Mouse (Mus musculus) c-Kit-positive CD71-negative TER-119-negative erythroid progenitor cells, embryonic 14.5 days (primary cell): ENCODE data around the gene Jdp2.
A peak's percentile ranks its signal among the peaks of the same experiment; 100 is the strongest.

ENCODE experiments used
- DNase-seq: peaks from one replicate; pipeline ENCODE4 v3.0.0-alpha.2; 2013; ENCODE audit warnings: low read depth

The Jdp2 gene

DNA sequence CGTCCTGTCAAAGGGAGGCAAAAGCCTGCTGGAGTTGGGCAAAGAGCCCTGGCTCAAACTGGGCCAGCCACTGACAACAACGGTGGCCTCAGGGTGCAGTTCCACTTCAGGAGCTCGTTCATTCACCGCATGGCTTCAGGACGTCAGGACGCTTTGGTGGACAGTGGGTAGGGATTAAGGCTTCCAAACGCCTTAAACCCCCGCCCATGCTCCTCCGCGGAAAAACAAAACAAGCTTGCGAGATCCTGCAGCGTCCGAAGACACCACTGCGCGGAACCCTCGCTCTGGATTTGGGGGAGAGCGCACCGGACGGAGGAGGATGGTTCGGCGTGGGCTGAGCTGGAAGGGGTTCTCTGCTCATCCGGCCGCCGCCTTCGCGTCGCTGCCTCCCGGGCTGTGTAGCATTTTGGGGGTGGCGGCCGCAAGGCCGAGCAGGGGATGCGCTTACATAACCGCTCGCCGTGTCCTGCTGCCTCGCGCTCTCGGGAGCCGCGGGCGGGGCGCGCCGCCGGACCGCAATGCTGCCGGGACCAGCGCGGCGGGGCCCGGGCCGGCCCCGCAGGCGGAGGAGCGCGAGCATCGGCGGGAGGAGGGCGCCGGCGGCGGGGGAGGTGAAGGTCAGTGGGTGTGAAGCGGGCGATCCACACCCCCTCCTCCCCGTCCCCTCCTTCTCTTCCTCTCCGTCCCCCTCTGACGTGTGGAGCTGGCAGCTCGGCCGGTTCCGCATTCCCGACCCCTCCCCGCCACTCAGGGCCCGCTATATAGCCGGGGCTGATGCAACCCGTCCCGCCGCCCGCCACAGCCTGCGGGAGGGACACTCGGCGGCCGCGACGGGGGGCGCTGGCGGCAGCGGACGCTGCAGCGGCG lies at the start of gene Jdp2:
Jdp2 (plus strand) TSS at position 417 of the 867 bp plus-strand sequence.
- peak; percentile 53 for DNase-seq

DNA sequence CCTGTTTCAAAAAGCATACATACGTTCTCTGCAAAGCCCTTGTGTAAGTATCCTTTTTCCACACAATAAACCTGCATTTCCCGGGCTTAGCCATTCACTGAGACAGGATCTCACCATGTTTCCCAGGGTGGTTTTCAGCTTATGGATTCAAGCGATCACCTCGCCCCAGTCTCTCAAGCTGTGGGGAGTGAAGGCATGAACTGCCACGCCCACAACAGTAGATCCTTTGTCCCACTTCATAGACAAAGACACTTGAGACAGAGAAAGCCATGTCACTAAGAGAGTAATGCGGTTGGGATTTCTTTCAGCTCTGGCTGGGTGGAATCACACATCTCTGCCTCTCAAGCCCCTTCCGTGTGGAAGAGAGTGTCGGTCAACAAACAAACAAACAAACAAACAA lies 49.2 kb upstream of the Jdp2 start:
- DNase-seq, result no peak

DNA sequence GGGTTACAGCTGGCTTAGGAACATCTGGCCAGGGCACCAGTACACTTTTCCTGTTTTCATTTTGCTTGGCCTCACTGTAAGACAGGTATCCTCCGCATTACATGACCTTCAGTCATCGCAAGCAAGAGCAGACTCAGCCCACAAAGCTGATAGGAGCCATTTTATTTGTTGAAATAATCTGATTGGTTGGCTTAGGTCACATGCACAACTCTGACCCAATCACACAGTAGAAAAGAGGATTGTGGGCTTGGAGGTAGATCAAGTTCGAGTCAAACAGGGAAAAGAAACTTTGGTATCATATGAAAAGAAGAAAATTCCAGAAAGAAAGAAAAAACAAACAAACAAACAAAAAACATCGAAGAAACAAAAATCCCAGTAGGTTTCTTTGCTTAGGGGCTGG lies 48.4 kb upstream of the Jdp2 start:
- no peak for DNase-seq

DNA sequence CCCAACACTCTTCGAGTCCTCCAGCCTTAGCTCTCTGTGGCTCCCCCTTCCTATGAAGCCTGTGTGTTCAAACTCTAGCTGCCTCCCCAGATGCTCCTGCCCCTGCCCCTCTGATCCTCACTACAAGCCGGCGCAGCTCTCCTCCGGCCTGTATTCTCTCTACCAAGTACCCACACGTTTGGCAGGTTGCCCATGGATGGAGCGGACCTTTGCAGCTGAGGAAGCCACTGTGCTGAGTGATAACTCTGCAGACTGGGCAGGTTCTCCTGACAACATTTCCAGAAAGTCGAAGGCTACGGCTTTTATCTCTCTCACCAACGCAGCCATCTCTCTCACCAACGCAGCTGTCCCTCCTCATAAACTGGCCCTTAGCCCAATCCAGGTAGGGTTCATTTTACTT lies 39.5 kb upstream of the Jdp2 start:
- no peak for DNase-seq

DNA sequence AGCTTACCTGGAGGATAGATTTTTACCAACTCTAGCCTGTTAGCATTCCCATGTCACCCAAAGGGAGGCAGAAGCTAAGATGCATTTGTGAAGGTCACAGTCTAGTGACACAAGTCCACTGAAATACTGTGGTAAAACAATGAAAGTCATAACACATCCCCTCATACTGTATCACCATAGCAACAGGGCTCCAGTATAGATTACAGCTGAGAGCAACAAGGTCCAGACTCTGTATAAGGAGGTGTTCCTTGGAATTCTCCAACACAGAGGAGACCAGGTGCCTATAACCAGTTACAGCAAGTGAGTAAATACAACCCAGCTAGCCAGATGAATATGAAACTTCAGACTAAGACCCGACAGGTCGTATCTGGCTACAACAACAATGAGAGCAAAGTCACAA lies 33.4 kb upstream of the Jdp2 start:
- no peak for DNase-seq

DNA sequence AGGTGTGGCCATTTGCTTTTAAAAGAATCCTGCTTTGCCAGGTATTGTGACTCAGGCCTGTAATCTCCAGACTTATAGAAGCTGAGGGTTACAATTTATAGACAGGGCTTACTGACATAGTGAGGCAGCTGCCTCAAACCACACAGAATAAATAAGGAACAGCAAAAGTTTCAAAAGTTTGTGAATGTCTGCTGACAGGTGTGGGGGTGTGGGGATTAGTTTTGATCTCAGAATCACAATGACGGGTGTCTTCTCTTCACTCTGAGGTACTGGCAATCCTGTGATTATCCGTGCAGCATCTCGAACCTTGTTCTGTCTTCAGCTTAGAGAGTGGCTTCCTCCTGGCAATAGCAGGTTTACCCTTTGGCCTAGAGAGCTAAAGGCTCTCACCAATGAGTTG lies 30.5 kb upstream of the Jdp2 start:
- no peak for DNase-seq

DNA sequence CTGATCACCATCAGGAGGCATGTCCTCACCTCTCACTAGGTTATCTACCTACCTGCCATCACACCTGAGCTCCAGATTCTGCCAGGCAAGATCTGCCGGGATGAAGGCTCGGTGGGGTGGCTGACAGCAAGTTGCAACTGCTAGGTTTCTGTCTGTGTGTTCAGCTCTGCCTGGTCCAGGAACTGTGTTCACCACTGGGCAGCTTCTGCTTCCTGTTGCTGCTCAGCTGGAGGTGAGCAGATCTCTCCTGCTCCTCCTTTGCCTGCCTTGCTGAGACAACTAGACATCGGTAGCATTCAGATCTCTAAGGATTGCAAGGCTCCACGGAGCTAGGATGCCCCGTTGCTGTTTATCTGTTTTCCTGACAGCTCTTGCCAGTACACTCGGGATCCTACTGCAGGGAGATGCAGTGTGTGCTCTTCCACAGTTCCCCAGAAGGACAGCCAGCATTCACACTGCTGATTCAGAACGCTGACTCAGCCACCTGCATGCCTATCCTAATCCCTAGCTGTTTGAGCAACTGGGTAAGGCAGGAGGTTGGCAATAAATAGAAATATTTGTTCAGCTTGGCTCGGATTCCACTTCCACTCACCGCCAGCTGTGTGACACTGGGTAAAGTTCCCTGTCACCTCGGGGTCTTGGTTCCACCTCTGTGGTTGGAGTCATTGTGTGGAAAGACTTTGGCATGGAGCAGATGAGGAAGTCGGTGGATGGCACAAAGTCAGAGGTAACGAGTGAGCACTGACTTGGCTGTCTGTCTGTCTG lies 29.3 kb upstream of the Jdp2 start:
- peak; percentile 33 for DNase-seq

DNA sequence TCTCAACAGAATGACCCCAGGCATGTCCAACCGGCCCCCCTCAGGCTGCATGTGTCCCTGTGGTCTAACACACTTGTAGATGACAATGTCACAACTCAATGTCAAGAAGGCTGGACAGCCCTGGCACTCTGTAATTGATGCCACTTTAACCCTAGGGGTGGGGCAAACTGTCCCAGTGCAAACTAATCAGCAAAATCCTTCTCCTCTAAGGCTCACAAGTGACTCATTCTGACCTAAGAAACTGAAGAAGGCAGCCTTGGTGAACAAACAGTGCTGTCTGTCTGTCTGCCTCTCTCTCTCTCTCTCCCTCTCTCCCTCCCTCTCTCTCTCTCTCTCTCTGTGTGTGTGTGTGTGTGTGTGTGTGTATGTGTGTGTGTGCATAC lies 28.7 kb upstream of the Jdp2 start:
- DNase-seq, result no peak

DNA sequence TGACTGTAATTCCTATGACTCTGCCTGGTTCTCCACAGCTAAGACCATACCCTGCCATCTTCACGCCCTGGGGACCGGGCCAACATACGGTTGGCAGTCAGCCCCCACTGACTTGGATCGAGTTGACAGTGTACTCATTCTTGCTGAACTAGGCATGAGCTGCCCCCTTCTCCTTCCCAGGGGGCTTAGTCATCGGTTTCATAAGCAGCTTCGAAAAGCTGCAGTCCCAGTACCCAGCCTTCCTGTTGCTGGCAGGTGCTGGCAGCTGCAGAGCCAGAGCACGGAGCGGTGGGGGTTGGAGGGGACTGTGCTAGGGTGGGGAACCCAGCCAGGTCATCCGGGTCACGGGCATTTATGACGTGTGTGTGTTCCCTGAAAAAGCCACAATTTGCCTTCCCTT lies 27.5 kb upstream of the Jdp2 start:
- peak; percentile 36 for DNase-seq

DNA sequence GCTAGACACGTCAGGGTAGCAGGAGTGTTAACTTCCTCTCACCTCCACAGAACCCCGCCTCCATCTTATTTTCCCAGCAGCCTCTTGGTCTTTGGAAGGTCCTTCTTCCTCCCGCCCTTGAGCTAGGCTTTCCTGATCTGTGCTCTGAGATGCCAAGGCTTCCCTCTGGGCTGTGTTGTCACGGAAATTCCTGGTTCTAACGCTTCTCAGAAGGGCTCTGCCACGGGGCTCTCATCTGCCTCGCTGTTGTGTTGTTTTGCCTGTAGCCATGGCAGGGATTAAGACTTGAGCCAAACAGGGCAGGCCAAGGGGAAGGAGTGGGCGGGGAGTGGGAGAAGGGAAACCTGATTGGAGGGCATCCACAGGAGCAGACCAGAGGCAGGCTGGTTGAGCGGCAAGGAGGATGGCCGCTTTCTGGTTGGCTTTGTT lies 26.8 kb upstream of the Jdp2 start:
- no peak for DNase-seq

DNA sequence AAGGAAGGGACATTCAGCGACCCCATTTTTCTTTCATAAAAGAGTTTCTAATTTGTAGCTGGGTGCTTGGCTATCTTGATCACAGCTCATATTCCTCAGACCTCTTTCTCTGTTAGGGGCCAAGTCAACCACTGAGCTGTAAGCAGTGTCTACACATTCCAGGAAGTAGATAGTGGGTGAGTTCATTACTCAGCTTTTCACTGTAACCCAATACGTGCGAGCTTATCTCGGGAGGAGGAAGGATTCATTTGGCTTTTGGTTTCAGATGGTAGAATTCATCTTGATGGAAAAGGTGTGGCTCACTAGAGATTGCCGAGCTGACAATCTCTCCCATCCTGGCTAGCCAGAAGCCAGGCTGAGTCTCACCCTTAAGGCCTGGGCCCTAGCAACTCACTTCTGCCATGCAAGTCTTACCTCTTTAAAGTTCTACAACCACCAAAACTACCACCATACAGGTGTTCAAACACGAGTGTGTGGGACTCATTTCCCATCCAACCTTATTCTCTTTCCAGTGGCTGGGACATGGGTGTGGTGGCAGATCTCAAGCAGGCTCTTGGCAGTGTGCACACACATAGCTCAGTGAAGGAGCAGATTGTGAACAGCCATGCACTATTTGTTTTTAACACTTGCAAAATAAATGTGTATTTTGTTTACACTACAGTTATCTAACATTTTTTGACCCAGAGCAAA lies 23.9 kb upstream of the Jdp2 start:
- no peak for DNase-seq

DNA sequence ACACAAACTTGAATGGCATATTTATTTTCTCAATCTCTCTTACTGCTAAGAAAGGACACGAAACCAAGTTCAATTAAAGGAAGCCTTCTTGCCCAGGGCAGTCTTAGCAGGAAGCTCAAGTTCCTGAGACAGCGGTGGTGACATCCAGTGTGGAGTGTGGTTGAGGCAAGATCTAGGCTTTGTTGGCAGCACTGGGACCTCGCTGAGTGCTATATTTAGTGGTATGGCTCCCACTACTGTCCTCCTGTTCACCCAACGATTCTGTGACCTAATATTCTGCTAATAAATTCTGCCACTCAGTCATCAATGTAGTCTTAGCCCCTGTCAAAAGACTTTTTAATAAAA lies 23.4 kb upstream of the Jdp2 start:
- DNase-seq, result no peak

DNA sequence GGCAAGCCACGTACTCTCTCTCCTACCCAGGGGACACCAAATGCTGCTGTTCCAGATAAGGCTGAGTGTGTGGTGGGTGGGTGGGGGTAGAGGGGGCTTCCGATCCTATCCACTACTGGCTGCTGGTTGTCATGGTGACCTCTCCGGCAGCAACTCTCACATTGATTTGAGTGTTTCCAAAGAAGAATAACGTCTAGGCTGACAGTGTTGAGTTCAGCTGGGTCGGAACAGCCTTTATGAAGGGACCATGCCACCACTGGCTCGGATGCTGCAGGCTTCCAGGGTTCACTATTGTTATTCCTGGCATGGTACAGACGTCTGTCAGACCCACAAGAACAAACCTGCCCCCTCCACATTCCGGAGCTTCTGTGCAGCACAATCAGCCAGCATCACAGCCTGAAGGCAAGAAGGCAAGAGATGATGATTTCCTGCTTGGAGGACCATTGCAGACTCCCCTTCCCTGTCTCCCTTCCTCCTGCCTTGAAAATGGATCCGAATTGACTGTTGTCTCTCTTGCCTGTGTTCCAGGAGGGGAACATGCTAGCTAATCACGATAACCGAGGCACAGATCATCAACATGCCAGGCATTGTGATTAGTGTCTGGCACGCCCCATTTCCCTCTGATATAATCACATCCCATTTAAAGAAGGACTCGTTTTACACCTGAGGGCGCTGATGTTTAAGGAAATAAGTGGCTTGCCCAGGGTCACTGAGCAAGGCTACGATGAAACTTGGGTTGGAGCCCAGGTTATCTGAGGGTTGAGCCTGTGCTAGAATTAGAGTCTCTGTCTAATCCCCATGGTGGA lies 17.4 kb upstream of the Jdp2 start:
- DNase-seq, result no peak

DNA sequence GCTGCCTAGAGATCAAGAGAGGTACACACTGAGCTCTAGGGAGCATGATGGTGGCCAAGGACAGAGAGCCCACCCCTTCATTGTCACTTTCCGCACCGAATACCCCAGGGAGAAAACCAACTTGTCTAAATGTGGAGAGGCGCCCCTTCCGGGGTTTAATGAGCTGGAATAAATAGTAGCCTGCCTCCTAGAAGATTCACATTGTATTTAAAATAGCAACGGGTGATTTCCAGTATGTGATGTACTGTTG lies 16.8 kb upstream of the Jdp2 start:
- DNase-seq, result no peak

DNA sequence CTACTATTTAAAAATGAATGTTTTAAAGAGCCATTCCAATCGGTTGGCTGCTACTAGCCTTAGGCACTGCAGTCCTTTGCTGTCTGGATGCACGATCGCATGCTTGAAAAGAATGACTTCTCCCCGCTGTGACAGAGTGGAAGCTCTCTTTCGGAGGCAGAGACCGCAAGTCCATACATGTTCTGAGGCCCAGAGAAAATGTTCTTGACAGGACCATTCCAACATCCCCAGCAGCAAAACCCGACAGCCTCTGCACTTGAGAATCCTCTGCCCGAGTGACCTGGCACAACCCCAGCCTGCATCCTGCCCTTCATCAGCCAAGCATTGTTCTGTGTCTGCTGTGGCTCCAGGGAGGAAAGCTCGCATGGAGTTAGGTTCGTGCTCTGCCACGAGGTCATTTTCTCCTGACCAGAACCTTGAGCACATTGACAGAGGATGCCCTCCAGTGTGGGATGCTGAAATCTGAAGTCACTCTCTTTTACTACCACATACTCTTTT lies 13.0 kb upstream of the Jdp2 start:
- no peak for DNase-seq

DNA sequence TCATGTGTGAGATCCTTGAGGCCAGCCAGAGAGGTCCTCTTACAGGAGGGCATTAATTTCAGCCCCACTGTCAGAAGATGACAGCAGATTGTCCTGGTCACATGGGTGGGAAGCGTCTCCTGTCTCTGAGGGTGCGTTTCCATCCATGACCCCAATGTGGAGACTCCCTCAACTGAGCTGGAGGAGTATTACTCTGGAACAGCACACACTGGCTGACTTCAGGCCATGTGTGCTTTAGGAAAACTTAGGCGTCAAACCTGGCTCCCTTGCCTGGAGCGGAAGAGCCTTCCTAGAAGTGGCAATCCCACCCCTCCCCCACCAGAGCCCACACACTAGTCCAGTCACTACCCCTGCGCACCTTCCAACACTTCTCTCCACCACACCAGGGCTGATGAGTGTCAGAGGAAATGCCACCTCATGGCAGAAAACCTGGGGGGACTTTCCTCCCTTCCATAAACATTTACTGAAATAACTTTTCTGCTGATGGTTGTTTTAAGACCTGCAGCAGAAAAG lies 8.9 kb upstream of the Jdp2 start:
- no peak for DNase-seq

DNA sequence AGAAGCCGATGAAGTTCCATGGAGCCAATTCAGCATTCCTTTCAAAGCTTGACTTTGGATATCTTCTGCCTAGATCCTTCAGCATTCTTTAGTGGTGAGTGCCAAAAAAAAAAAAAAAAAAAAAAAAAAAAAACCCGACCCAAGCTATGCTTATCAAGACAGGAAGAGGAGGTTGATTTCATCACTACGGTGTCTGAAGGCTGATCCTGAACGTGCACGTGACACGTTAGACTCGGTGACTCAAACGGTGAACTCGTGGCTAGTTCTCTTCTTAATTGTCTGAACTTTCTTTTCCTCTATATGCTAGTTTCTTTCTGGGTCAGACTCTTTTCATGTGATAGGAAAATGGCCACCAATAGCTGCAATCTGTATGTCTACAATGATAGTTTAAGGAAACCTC lies 5.9 kb upstream of the Jdp2 start:
- no peak for DNase-seq

DNA sequence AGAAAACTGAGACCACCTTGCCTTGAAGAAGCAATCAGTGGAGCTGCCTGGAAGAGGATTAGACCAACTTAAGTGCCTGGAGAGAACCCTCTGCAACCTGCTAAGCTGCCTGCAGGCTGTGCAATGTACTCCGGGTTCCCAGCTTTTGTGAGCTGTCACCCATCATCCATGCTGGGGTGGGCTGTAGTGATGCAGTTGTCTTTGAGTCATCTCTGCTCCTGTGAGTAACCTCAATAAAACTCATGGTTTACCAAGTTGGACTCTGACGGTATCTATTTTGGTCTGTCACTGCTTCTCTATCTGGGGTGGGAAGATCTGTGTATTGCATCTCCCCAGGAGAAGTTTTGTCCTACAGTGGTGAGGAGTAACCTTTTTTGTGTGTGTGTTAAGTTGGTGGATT lies 4.4 kb upstream of the Jdp2 start:
- DNase-seq, result no peak

DNA sequence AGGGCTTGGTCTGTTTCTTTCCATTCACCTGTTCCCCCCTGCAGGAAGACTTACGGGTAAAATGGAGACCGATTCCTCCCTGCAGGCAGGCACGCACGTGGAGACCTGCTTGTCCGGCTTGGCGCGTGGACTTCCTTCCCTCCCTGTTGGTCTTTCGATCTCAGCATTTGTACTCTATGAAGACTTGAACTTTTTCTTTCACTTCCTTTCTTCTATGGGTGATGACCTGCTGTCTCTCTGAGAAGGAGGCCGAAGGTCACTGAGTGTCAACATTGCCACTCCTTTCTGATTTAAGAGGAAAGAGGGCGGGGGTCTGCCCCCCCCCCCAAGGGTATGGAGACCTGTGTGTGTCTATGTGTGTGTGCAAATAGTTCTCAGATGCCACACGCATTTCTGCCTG lies 774 bp upstream of the Jdp2 start:
- DNase-seq, result no peak

DNA sequence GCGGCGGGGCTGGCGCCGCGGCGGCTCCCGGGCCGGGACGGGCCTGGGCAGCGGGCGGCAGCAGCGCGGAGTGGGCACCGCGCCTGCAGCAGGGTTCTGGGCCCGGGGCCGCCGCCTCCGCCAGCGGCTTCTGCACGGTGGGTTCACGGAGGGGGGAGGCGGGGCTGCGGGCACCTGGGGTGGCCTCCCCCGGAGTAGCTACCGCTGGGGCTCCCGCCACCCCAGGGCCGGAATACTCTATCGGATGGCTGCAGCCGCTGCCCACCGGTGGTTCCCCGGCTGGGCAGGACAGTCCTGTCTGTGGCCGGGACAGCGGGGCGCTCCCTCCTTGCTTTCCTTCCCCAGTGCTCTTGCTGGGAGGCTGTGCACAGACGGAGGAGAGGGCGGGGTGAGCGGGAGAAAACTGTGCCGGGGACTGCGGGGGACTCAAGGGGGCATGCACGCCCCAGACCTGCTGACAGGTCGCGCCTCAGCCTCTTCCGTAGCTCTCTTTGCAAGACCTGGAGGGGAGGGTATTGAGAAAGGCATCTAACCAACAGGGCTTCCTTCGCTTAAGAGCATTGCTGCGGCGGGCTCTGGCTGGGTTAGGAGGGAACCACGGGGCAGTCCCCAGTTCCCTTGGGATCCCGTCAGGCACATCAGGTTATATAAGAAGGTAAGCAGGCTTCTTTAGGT lies 788 bp downstream of the Jdp2 start:
- no peak for DNase-seq

DNA sequence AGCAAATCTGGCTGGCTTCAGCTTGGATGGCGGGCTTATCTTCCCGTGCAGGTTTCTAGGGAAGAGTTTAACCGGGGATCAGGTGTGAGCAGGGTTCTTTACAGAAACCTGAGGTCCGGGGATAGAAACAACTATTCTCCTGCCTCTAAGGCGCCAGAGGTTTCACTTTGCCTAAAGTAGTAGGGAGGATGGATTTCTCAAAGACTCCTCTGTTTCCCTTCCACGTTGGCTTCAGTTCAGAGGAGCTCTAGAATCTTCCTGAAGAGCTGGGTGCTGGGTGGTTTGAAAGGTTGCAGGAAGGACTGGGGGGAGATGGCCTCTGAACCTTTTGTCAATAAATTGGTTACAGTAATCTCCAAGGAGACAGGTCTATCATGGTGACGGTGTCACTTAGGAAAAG lies 1.8 kb downstream of the Jdp2 start:
- DNase-seq, result no peak

DNA sequence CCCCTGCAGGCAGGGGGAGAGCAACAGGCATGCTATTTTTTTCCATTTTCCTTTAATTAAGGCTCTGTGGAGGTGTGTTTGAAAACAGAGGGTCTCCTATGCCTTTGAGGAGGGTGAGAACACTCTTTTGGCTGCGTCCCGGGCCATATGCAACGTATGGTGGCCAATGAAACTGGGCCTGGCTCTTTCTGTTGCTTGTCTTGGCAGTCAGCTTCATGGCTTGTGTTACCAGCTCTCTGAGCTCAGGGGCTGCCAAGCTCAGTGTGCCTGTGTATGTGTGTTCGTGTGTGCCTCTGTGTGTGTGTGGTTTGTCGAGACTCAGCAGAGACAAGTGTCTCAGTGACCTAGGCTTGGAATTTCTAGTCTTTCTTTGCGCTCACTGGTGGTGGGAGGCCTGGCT lies 2.7 kb downstream of the Jdp2 start:
- no peak for DNase-seq
